Mouse (Mus musculus) left cerebral cortex, adult 9 months (tissue): ENCODE results near the gene 1500009L16Rik.

Source experiments
- DNase-seq, 2 experiments: peaks; one replicate each; pipeline ENCODE4 v3.0.0; 2022; ENCODE audit warnings: low spot score in 2 of 2

1500009L16Rik gene

DNA sequence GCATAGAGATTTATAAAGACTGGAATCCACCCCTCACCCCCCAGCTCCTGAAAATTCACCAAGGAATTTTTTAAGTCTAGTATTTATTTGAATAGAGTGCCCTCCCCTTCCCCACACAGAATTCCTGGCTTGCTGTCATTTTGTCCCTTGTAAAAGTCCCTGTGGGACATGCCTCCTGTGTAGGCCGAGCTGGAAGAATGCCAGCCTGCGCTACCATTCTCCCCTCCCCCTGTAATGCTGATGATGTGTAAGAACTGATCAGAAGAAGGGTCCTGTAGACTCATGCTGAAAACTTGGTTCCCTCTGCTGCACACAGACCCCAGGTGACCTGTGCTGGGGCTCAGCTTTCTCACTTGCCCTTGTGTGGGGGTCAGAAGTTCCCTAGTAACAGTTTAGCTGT lies 37.9 kb downstream of the 1500009L16Rik start:
- no peak for DNase-seq

DNA sequence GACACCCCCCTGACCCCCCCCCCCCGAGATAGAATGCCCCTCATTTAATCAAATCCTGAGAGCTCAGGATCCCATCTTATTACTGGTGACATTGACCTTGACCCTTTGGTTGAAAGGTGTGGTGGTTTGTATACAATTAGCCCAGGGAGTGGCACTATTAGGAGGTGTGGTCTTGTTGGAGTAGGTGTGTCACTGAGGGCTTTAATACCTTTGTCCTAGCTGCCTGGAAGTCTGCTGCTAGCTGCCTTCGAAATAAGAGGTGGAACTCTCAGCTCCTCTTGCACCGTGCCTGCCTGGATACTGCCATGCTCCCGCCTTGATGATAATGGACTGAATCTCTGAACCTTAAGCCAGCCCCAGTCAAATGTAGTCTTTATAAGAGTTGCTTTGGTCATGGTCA lies 41.2 kb downstream of the 1500009L16Rik start:
- DNase-seq, result no peak

DNA sequence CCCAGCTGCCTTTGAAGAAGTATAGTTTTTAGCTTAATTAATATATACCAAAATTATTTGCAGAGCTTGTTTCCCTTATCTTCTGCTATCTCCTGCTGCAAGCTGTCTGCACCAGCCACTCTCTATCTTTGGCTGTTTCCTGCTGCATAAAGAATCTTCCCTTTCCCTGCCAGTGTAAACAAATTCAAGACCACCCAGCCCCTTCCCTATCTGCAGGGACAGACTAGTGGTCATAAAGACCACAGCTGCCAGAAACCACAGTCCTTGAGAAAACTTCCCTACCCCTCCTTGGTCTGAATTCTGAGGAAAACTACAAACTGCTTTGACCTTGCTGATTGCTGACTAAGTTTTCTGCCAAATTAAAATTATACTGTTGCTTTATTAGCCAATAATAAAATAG lies 44.2 kb downstream of the 1500009L16Rik start:
- DNase-seq, result no peak

DNA sequence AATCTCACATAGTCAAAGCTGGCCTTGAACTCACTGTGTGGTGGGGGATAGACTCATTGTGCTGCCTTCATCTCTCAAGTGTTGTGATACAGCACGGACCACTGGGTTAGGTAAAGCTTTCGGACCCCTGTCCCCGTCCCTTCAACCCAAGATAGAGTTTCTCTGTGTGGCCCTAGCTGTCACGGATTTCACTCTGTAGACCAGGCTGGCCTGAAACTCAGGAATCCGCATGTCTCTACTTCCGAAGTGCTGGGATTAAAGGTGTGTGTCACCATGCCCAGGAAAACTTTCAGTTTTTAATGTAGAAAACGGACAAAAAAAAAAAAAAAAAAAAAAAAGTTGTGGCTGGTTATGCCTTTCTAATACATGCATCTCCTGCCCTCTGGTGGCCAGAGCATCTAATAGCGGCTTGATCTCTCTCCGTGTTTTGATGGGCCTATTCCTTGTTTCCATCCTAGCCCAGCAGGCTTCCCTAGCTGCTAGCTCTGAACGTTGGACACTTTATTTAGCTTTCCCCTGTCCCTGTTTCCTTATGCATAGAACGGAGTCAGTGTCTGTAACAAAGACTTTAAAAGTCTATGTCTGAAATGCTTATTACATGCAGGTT lies 53.7 kb downstream of the 1500009L16Rik start:
- DNase-seq, result peak in 1 of 2 experiments; percentile 80

DNA sequence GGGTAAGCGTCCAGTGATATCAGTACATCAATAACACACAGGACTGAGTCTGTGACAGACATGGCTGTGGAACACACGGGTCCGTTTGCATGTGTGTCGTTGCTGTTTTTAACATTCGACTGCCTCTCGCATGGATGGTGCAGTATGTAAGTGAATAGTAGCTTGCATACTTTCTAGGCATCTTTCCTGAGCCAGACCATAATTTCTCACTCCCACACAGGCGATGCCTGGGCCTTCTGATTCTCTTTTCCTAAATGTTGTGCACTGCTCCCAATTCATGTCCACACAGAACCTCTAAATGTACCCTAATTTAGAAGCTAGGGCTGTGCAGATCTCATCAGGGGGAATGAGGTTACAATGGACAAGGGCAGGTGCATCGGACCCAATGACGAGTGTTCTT lies 54.6 kb downstream of the 1500009L16Rik start:
- DNase-seq, result no peak

DNA sequence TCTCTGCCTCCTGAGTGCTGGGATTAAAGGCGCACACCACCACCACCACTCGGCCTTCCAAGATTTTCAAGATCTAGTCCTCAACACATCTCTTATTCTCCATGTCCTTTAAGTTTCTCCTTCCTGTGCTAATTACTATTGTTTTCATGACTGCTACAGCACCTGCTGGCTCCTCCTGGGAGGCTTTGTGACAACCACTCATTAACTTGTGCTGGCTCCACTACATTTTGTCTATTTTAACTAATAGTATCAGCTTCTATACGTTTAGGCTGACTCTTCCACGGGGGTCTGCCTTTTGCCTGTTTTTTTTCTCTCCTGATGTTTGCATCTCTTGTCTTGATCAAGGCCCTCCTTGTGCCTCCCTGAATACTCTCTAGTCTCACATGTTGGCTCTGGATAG lies 59.2 kb downstream of the 1500009L16Rik start:
- no peak for DNase-seq

DNA sequence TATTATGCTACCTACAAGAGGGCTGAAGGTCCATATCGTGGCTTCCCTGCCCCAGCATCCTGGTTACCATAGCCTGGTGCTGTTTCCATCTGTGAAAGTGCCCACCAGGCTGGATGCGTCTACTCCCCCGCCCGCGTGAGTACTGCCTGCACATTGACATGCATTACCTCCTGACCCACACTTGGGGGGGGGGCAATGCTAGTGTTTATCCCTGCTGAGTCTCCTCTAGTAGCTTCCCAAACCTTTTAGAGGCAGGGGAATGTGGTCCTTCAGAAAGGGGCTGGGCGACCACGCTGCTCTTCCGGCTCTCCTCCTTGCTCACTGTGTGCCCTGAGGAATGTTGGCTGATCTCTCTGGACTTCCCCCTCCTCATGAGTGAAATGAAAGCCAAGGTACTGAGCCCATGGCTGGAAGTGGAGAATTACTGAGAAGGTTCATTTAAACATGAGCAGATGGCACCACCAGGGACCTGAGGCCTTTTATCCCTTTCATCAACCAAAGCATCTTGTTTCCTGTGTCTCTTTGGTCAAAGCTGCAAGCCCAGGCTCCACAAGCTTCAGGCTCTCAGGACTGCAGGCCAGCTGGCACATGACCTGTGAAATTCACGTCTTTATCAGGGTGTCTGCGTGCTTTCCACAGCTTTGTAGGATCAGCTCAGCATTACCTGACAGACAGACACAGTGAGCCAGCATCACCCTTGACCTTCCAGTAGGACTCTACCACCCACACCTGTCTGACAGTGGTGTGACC lies 59.9 kb downstream of the 1500009L16Rik start:
- no peak for DNase-seq

DNA sequence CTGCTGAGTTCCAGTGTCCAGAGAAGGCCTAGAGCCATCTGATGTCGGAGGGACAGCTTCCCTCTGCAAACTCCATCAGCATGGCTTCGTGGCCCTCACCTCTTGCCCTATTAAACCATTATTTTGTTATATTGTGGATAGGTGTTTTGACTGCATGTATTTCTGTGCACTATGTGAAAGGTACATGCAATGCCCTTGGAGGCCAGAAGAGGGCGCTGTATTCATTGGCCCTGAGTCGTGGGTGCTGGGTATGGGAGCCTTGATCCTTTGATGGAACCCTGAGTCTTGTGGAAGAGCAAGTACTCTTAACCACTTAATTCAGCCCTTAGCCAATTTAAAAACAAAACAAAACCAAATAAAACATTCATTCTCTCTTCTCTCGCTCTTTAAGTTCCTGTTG lies 62.3 kb downstream of the 1500009L16Rik start:
- DNase-seq, result peak in 1 of 2 experiments; percentile 23

DNA sequence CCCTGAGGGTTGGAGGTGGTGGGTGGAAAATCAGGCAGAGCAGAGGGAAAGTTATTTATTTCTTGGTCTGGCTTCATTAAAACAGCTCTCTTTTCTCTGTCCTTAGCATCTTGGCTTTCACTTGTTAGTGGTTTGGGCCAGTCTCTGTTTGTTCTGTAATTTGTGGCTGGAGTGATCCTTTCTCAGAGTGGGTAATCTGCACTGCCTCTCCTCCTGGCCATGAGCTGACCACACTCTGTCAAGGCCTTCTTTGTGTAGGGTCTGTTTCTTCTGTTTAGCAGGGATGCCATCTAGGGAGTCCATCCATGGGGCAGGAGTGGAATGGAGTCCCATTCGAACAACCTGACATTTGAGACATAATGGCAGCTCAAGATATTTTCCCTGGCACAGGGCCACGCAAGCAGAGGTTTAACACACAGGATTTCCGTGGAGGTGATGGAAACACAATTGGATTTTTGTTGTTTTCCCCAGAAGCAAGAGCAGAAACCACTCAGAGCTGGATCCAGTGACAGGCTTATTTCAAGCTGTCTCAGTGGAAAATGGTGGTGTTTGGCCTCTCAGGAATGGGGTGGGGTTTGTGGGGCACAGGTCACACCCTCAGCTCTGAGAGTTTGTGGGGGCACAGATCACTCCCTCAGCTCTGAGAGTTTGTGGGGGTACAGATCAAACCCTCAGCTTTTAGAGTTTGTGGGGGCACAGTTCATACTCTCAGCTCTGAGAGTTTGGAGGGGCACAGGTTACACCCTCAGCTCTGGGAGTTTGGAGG lies 63.1 kb downstream of the 1500009L16Rik start:
- DNase-seq, result no peak

DNA sequence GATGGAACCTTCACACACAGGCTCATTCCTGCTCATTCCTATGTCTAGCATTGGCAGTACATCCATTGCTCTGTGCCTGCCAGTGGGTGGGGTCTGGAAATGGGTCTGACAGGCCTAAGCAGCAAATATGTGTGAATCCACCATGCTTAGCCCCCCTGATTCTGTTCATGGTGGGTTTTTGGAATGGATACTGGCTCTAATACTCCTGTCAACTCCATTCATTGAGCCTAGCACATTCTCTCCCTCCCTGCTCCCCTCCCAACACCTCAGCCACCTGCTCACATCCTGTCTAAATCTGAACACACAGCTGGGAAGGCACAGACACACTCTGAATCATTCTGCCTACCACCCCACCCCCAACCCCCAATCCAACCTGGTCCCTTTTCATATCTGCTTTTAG lies 72.4 kb downstream of the 1500009L16Rik start:
- DNase-seq, result no peak

DNA sequence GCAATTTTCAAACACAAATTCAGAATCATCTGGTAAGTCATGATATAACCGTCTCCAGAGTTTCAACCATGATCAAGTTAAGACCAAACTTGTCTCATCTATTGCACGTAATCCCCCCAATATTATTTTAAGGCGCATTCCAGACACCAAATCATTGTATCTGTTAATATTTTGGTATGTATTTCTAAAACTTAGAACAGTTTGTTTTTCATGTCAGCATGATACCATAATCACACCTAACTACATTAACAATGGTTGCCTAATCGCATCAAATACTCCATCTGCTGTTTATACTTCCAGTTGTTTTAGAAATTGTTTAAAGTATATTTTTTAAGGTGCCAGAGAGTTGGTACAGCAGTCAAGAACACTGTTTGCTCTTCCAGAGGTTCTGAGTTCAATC lies 72.8 kb downstream of the 1500009L16Rik start:
- no peak for DNase-seq

DNA sequence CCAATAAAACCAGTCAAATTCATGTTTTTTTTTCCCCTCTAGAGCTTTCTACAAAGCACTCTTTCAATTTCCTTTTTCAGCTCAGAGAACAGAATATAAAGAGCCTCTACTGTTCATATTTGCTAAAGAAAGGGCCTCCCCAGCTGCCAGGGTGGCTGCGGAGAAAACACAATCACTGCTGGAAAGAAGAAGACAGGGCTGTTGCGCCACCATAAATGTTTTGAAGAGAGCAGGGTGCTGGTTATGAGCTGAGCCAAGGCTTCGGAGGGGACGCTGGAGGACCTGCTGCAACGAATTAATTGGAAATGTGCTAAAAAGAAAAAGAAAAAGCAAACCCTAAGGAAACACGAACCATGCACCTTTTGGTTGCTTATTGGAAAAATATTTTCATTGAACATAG lies 81.4 kb downstream of the 1500009L16Rik start:
- DNase-seq, result no peak

DNA sequence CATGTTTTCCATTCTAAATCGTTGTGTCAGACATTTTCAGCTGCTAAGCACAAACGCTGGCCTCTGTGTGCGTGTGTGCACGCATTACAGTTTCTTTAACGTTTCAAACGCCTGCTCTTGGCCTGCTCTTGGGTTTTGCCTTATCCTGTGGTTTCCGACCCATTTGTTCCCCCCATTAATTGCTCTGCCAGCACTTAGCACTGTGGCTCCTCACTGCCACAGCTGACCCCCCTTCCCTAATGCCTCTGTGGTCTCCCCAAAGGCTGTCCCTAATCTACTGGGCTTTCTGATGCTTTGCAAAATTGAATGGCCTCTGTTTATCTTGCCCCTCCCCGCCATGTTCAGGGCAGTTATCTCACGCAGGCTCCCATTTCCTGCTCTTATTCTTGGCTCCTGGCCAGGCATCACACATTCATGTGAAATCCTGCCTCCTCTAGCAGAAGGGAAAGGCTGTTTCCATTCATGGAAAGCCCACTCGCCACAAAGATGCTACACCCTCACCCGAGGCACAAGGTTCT lies 82.6 kb downstream of the 1500009L16Rik start:
- no peak for DNase-seq

DNA sequence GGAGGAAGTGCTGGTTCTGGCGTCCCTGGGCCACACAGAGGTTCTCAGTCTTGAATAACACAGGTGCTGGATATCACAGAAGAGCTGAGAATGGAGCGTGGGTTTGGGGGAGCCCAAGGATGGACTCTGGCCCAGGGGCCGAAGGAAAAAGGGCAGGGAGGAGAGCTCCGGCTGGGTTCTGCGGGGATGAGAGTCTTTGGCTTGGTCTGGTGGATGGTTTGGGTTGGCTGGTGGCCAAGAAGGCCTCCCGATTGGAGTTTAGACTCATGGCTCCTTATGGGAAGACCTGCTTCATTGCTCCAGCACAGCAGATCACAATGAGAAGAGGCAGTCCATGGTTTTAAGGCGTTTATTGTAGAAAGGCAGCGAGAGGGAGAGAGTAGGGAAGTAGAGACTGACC lies 84.6 kb downstream of the 1500009L16Rik start:
- DNase-seq, result no peak
